In genomic region chr2:131446416-131446982, GRCm38 (mm10) we compare ENCODE assay signal across 16 mouse cellular contexts.
"Had no signal": no experiment of that assay in that cellular context is flagged by ENCODE, and none has a peak within 500 bp of the region (broad histone marks: within the 10 kb centered on the region; RNA-seq: fewer than 3 reads in every experiment).

No protein-coding gene starts in this region.

- H3K4me2 ChIP-seq: limb, embryonic 12.5 days; lung, embryonic 14.5 days; neural tube, embryonic 13.5 days; stomach, embryonic 15.5 days had no signal

- H3K4me1 ChIP-seq: neural tube, embryonic 13.5 days; stomach, embryonic 15.5 days had no signal

- DNase-seq: kidney, adult 8-10 months; kidney, postnatal 25 days; liver; lung, embryonic 14.5 days; lung, postnatal 10 days; lung, postnatal 4 days; midbrain, embryonic 14.5 days; retina, postnatal 1 day; right cerebral cortex, postnatal 4 days; spleen, adult 18-20 months; thymus, postnatal 4 days had no signal

- H3K27ac ChIP-seq: left cerebral cortex, adult 2 months; limb, embryonic 12.5 days; liver, embryonic 14.5 days; neural tube, embryonic 13.5 days; stomach, embryonic 15.5 days had no signal

- H3K9ac ChIP-seq: limb, embryonic 12.5 days; liver, embryonic 14.5 days; lung, embryonic 14.5 days; neural tube, embryonic 13.5 days; stomach, embryonic 15.5 days had no signal

- H3K4me3 ChIP-seq: left cerebral cortex, adult 2 months; limb, embryonic 12.5 days; neural tube, embryonic 13.5 days; stomach, embryonic 15.5 days had no signal

- H3K36me3 ChIP-seq: limb, embryonic 12.5 days; neural tube, embryonic 13.5 days; stomach, embryonic 15.5 days had no signal

- H3K9me3 ChIP-seq: limb, embryonic 12.5 days; neural tube, embryonic 13.5 days; stomach, embryonic 15.5 days had no signal

- H3K27me3 ChIP-seq: limb, embryonic 12.5 days; neural tube, embryonic 13.5 days; stomach, embryonic 15.5 days had no signal
